Mouse (Mus musculus): ENCODE measurements around the gene Sipa1l1. TPM values are rescaled to one million over a fixed set of nuclear protein-coding genes. Genes with fewer than 3 reads are reported as not detected.
"Not testable (repeated sequence)": the region's sequence is repeated elsewhere in the genome, so short reads cannot be mapped to it uniquely, and the experiment has no call there.

Gene Sipa1l1
- polyA plus RNA-seq, 1 experiment, result 38.0 TPM

DNA sequence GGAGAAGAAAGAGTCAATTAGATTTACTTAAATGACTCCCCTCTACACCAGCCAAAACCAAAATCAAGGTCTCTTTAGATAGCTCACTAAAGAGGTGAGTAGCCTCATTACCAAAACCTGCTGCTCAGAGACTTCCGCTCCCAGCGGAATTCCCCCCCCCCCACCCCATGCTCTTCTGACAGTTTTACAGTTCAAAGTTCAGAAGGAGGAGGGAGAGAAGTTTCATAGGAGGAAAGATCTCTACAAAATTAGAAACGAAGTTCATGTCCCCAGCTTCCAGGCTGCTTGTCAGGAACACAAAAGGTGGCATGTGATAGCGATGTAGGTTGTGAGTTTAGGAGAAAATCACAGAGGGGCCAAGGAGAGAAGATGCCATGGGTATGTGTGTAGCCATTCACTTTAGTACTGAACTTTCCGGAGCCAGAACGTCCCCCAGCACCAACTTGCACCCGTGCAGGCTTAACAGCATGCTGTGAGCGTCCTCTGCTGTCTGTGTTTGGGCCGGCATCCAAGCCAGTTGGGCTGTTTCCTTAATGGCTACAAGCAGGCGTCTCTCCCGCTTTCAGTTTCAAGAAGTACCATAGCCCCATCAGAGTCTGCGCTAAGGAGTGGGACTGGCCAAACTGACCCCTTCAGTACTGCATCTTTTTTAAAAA is 300.7 kb downstream of the Sipa1l1 start:
- TF ChIP-seq POLR2A (IDR thresholded peaks at IDR 0.05; ENCODE audit: low read depth, low read length) (no peak), CTCF (IDR thresholded peaks at IDR 0.05; ENCODE audit: borderline replicate concordance, insufficient read depth, low read length) (peak; percentile 95)
- Histone ChIP-seq H3K27ac (ENCODE audit: insufficient read depth, low read length) (peak overlapping the region; percentile 52; the same call in 1 of the 2 replicates), H3K4me1 (ENCODE audit: control insufficient read depth, insufficient read depth, low read length) (no peaks in the 10 kb centered on the region), H3K4me3 (ENCODE audit: insufficient read depth, low read length) (peak overlapping the region; percentile 32)

DNA sequence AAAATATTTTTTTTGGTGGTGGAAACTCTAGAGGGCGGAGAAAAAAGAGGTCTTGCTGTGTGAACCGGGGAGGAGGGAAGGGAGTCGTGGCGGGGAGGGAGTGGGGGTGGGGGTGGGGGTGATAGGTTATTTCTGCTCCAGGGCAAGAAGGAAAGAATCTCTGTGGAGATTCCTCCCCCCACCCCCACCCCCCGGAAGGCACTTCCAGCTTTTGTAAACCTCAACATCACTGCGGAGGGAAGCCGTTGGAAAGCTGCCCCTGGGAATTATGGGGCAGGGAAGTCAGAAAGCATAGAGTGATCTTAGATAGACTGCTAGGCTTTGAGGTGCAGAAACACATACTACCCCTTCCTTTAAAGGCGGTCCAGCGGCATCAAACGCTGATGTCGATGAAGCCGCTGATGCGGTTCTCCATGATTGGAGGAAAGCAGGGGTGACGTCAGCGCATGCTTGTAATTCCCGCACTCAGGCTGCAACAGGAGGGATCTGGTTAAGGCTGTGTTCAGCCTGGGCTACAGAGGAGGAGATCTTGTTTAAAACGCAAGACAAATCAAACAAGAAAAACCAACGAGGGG is 301.3 kb downstream of the Sipa1l1 start:
- no peaks in the 10 kb centered on the region for H3K4me1 ChIP-seq (ENCODE audit: control insufficient read depth, insufficient read depth, low read length)
- peak overlapping the region; percentile 65 for H3K27ac ChIP-seq (ENCODE audit: insufficient read depth, low read length)
- TF ChIP-seq CTCF (IDR thresholded peaks at IDR 0.05; ENCODE audit: borderline replicate concordance, insufficient read depth, low read length) (no peak), POLR2A (IDR thresholded peaks at IDR 0.05; ENCODE audit: low read depth, low read length) (peak; percentile 60; the same call in 1 of the 2 replicates)
- H3K4me3 ChIP-seq (ENCODE audit: insufficient read depth, low read length), result peak overlapping the region; percentile 39

DNA sequence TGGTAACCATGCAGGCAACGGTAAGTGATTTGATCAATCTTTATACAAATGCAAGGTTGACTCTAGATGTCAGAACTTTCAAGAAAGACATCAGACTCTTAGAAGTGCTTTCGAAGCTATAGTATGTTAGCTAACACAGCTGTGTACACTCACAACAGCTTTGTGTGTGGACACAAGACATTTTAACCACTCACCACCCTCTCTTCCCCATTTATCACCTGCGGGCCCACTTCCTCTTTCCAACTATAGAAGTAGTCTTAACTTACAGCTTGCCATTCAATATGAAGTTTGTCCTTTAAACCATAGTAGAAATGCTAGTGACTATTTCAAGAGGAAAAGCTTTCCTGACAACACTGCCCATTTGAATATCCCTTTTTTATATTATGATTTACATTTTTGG is 303.7 kb downstream of the Sipa1l1 start:
- H3K4me3 ChIP-seq (ENCODE audit: insufficient read depth, low read length), result no peak overlapping the region
- no peak for TF ChIP-seq CTCF (IDR thresholded peaks at IDR 0.05; ENCODE audit: borderline replicate concordance, insufficient read depth, low read length)
- no peak for TF ChIP-seq POLR2A (IDR thresholded peaks at IDR 0.05; ENCODE audit: low read depth, low read length)
- H3K4me1 ChIP-seq (ENCODE audit: control insufficient read depth, insufficient read depth, low read length), result no peaks in the 10 kb centered on the region
- no peak overlapping the region for H3K27ac ChIP-seq (ENCODE audit: insufficient read depth, low read length)

DNA sequence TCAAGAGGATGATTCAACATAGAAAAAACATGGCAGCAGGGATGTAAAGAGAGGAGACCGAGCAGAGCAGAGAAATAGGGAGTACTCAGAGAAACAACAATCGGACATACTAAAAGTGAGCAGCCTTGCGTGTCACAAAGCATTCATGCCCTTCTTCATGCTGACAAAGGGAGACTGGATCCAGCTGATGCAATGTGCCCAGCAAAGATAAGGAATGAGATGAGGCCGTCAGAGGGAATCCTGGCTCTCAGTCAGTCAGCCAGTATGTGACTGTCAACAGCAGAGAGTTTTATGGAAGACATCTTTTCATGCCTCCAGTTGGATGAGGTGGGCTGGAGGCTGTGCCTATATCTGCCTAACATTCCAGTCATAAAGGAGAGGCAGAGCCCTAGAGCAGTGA is 304.1 kb downstream of the Sipa1l1 start:
- TF ChIP-seq CTCF (IDR thresholded peaks at IDR 0.05; ENCODE audit: borderline replicate concordance, insufficient read depth, low read length) (no peak), POLR2A (IDR thresholded peaks at IDR 0.05; ENCODE audit: low read depth, low read length) (no peak)
- Histone ChIP-seq H3K4me3 (ENCODE audit: insufficient read depth, low read length) (no peak overlapping the region), H3K4me1 (ENCODE audit: control insufficient read depth, insufficient read depth, low read length) (no peaks in the 10 kb centered on the region), H3K27ac (ENCODE audit: insufficient read depth, low read length) (no peak overlapping the region)

DNA sequence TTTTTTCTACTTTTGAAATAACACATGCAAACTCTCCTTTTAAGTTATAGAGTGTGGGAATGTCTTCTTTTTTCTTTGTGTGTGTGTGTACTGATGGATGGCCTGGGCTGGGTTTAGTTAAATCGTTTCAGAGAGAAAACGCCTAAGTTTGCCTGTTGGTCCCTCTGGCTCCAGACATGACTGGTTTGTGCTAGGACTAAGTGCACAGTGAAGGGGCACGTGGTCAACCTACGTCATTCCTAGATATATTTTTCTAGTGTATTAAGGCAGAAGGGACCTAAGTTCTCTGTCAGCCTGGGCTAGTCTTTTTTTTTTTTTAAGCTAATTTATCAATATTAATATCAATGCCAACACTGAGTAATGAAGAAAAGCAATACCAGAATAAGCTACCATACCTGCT is 305.3 kb downstream of the Sipa1l1 start:
- TF ChIP-seq CTCF (IDR thresholded peaks at IDR 0.05; ENCODE audit: borderline replicate concordance, insufficient read depth, low read length), result no peak
- no peak for TF ChIP-seq POLR2A (IDR thresholded peaks at IDR 0.05; ENCODE audit: low read depth, low read length)
- no peak overlapping the region for H3K27ac ChIP-seq (ENCODE audit: insufficient read depth, low read length)
- H3K4me3 ChIP-seq (ENCODE audit: insufficient read depth, low read length), result no peak overlapping the region
- H3K4me1 ChIP-seq (ENCODE audit: control insufficient read depth, insufficient read depth, low read length), result no peaks in the 10 kb centered on the region

DNA sequence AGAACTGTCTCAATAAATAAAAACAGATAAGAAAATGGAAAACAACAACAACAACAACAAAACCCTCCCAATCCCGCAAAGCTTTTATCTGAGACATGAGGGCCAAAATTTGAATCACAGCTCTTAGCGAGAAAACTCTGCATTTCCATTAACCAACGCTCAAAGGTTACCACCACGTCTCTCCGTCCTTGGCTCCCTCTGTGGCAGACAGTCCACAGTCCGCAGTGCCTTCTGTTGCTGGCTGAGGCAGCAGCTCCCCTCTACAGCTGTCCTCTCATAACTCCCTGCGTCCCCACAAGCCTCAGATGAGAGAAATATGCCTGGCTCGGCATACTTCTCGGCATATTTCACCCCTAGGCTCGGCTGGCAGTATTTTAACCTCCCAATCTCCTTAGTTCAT is 306.9 kb downstream of the Sipa1l1 start:
- Histone ChIP-seq H3K4me1 (ENCODE audit: control insufficient read depth, insufficient read depth, low read length) (no peaks in the 10 kb centered on the region), H3K27ac (ENCODE audit: insufficient read depth, low read length) (no peak overlapping the region), H3K4me3 (ENCODE audit: insufficient read depth, low read length) (no peak overlapping the region)
- TF ChIP-seq CTCF (IDR thresholded peaks at IDR 0.05; ENCODE audit: borderline replicate concordance, insufficient read depth, low read length) (no peak), POLR2A (IDR thresholded peaks at IDR 0.05; ENCODE audit: low read depth, low read length) (no peak)

DNA sequence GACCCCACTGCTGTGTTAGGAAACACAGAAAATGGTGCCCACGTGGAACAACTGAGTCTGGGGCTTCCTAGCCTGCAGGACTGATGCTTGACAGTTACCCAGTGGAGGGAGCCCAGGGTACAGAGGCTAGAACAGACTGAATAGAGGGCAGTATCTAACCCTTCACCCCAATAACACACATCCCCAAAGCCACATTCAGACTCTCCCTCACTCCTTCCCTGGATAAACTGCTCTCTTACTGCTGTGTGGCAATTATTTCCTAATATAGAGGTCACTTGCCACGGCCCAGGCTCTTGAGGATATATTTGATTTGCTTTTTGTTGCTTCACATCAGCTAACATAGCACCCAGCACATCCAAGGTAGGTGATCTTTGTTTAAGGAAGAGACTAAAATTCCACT is 307.5 kb downstream of the Sipa1l1 start:
- no peak overlapping the region for H3K27ac ChIP-seq (ENCODE audit: insufficient read depth, low read length)
- no peak for TF ChIP-seq POLR2A (IDR thresholded peaks at IDR 0.05; ENCODE audit: low read depth, low read length)
- no peak for TF ChIP-seq CTCF (IDR thresholded peaks at IDR 0.05; ENCODE audit: borderline replicate concordance, insufficient read depth, low read length)
- H3K4me3 ChIP-seq (ENCODE audit: insufficient read depth, low read length), result no peak overlapping the region
- H3K4me1 ChIP-seq (ENCODE audit: control insufficient read depth, insufficient read depth, low read length), result no peaks in the 10 kb centered on the region

DNA sequence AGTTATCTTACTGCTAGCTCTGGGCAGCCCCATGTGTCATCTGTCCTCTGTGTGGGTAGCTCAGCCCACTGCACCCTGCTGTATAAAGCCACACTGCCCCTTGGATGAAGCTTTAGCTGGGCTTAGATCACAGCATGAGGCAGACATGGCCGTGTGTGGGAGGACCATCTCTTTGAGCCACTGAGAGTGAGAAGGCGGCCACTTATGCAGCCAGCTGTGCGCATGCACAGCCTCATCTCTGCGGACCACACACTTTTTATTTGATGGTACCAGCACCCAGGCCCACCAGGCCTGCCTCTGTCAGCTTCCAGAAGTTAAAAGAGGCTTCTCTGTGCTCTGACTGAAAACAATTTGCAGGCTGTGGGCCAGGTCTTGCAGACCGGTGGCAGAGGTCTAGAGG is 308.7 kb downstream of the Sipa1l1 start:
- H3K27ac ChIP-seq (ENCODE audit: insufficient read depth, low read length), result no peak overlapping the region
- TF ChIP-seq CTCF (IDR thresholded peaks at IDR 0.05; ENCODE audit: borderline replicate concordance, insufficient read depth, low read length), result no peak
- no peak for TF ChIP-seq POLR2A (IDR thresholded peaks at IDR 0.05; ENCODE audit: low read depth, low read length)

DNA sequence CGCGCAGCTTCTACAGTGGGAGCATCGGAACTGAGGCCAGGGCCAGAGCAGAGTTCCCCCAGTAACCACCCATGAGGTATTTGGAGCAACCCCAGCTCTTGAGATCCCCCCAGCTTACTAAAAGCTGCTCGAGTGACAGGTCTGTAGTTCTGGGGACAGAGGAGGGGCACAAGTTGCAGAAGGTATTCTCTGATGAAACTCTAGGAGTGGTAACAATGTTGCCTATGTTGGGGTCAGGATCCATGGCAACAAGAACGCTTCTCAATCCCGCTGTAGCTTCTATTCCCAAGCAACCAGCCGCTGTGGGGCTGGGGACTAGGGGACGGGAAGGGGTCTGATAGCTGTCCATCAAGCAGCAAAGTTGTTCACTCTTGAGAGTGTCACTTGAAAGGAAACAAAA is 309.1 kb downstream of the Sipa1l1 start:
- no peak overlapping the region for H3K27ac ChIP-seq (ENCODE audit: insufficient read depth, low read length)
- H3K4me1 ChIP-seq (ENCODE audit: control insufficient read depth, insufficient read depth, low read length), result no peaks in the 10 kb centered on the region
- TF ChIP-seq CTCF (IDR thresholded peaks at IDR 0.05; ENCODE audit: borderline replicate concordance, insufficient read depth, low read length) (no peak), POLR2A (IDR thresholded peaks at IDR 0.05; ENCODE audit: low read depth, low read length) (no peak)
- H3K4me3 ChIP-seq (ENCODE audit: insufficient read depth, low read length), result no peak overlapping the region

More for the DNA sequence above, 308.7 kb downstream of the Sipa1l1 start:
- Histone ChIP-seq H3K4me1 (ENCODE audit: control insufficient read depth, insufficient read depth, low read length) (no peaks in the 10 kb centered on the region), H3K4me3 (ENCODE audit: insufficient read depth, low read length) (no peak overlapping the region)

DNA sequence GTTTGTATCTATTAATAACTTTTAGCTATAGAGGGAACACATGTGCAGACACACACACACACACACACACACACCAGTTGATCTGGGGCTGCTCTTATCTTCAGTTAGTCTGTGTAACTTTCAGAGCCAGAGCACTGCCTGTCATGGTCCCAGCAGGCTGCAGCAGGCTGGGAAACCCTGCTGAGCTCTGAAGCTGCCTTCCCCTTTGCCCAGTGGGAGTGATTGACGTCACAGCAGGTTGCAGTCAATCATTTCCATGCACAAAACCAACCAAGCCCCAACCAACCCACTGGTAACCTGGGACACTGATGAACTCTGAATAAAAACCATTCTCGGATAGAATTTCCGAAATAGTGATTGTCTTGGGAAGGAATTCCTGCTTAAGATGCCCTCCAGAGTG is 310.3 kb downstream of the Sipa1l1 start:
- H3K27ac ChIP-seq (ENCODE audit: insufficient read depth, low read length), result no peak overlapping the region
- TF ChIP-seq POLR2A (IDR thresholded peaks at IDR 0.05; ENCODE audit: low read depth, low read length), result no peak
- no peak for TF ChIP-seq CTCF (IDR thresholded peaks at IDR 0.05; ENCODE audit: borderline replicate concordance, insufficient read depth, low read length)
- H3K4me3 ChIP-seq (ENCODE audit: insufficient read depth, low read length), result no peak overlapping the region
- no peaks in the 10 kb centered on the region for H3K4me1 ChIP-seq (ENCODE audit: control insufficient read depth, insufficient read depth, low read length)

DNA sequence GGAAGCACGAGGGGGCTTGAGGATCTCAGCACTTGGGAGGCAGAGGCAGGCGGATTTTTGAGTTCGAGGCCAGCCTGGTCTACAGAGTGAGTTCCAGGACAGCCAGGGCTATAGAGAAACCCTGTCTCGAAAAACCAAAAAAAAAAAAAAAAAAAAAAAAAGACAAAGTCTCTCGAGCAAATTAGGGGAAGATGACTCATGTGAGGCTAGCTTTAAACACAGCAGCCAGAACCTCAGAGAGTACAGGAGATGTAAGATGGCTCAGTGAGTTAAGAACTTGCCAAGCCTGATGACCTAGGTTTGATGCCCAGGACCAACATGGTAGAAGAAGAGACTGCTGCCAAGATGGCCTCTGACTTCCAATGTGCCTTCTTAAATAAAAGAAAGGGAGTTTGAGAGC is 311.3 kb downstream of the Sipa1l1 start:
- H3K4me1 ChIP-seq (ENCODE audit: control insufficient read depth, insufficient read depth, low read length); H3K4me3 ChIP-seq (ENCODE audit: insufficient read depth, low read length); H3K27ac ChIP-seq (ENCODE audit: insufficient read depth, low read length): not testable (repeated sequence)

All from embryonic fibroblast, embryonic 13.5 days (primary cell).